Mouse (Mus musculus) heart, postnatal 0 days (tissue): ENCODE measurements at regions not wholly inside any gene's neighbourhood (a gene's known extent, or its start where the extent isn't known, plus 50 kb on each side); places are given as distances from the start of the nearest gene placed in this dataset.
A peak's percentile ranks its signal among the peaks of the same experiment; 100 is the strongest.

Experiments used
- ATAC-seq: fragments of 200-750 bp; cut with Nextera tagmentation; 2 replicates; pipeline ENCODE4 v1.8.0; 2017; ENCODE audit warnings: low read depth, moderate number of reproducible peaks, moderate library complexity; ENCODE audit not compliant: insufficient read depth
- DNase-seq: peaks from one replicate; pipeline ENCODE4 v3.0.0-alpha.2; 2016; ENCODE audit warnings: low spot score
- H3K27ac ChIP-seq: fragments of 300-500 bp; sonication (generic); 2 replicates; pipeline ENCODE4 v1.5.1; 2014; ENCODE audit warnings: low read depth, mild to moderate bottlenecking
- H3K27me3 ChIP-seq: fragments of 300-500 bp; sonication (generic); 2 replicates; pipeline ENCODE4 v1.6.1; 2014; ENCODE audit warnings: low read length, mixed read lengths; ENCODE audit not compliant: control insufficient read depth, insufficient read depth
- H3K36me3 ChIP-seq: fragments of 300-500 bp; sonication (generic); replicated peaks from 2 replicates; pipeline ENCODE4 v1.6.1; 2014; ENCODE audit warnings: low read length, mixed read lengths; ENCODE audit not compliant: control insufficient read depth, insufficient read depth
- H3K4me1 ChIP-seq: fragments of 300-500 bp; sonication (generic); 2 replicates; pipeline ENCODE4 v1.6.1; 2014; ENCODE audit warnings: antibody characterized with exemption; ENCODE audit not compliant: control insufficient read depth, insufficient read depth
- H3K4me2 ChIP-seq: fragments of 300-500 bp; sonication (generic); 2 replicates; pipeline ENCODE4 v1.6.1; 2014; ENCODE audit warnings: low read depth, mild to moderate bottlenecking, low read length, moderate library complexity
- H3K4me3 ChIP-seq: fragments of 300-500 bp; sonication (generic); 2 replicates; pipeline ENCODE4 v1.5.1; 2014; ENCODE audit warnings: low read depth, low read length
- H3K9ac ChIP-seq: fragments of 300-500 bp; sonication (generic); replicated peaks from 2 replicates; pipeline ENCODE4 v1.6.1; 2014; ENCODE audit warnings: low read depth, low read length, mixed read lengths
- H3K9me3 ChIP-seq: fragments of 300-500 bp; sonication (generic); replicated peaks from 2 replicates; pipeline ENCODE4 v1.6.1; 2016; ENCODE audit warnings: low read length; ENCODE audit not compliant: control insufficient read depth
- CTCF ChIP-seq: IDR thresholded peaks from 2 replicates; pipeline ENCODE4 v1.5.1; 2016; ENCODE audit warnings: antibody characterized with exemption, control low read depth, low read depth
- EP300 ChIP-seq: IDR thresholded peaks from 2 replicates; pipeline ENCODE4 v1.6.1; 2016; ENCODE audit warnings: antibody characterized with exemption, low read depth
- WGBS: fragments of 180-500 bp; shearing (Covaris S2); extraction: QIAGEN DNeasy Blood & Tissue Kit; methylation state at CpG from one replicate; pipeline ENCODE4 v1.1.7; 2014; 5-methylcytosine and 5-hydroxymethylcytosine counted together

- H3K27ac ChIP-seq = no peak overlapping the region
- TF ChIP-seq CTCF = no peak
- TF ChIP-seq EP300 = no peak
- no peaks in the 10 kb centered on the region for H3K9me3 ChIP-seq
- H3K4me1 ChIP-seq = no peaks in the 10 kb centered on the region
- DNase-seq = no peak
- no peaks in the 10 kb centered on the region for H3K36me3 ChIP-seq
- WGBS = 81% methylated on average over 3 of the region's 3 CpGs
- no peak overlapping the region for H3K4me3 ChIP-seq
- no peak overlapping the region for H3K9ac ChIP-seq
- no peak overlapping the region for H3K4me2 ChIP-seq
- no peak for ATAC-seq
- H3K27me3 ChIP-seq = no peaks in the 10 kb centered on the region
Measured at GRCm38 (mm10) chr15:97578046-97578445, 127.6 kb downstream of the Rpap3 start.

DNA sequence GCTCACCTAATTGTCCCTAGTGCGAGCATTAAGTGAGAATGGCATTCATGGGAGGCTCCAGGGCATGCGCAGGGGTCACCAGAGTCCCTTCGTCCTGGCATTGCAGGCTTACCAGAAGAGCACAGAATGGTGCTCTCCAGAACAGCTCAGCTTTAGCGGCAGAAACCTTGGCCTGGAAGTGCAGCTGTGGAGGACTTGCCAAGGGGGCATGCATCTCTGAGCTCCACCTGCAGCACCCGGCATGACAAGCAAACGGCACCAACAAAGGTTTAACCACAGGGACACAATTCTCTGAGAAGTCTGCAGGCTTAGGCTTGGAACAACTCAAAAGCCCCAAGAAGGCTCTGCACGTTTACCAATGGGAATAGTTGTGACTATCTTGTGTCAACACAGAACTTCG, 128.4 kb downstream of the Rpap3 start:
- DNase-seq = no peak
- H3K9ac ChIP-seq = no peak overlapping the region
- H3K4me3 ChIP-seq = no peak overlapping the region
- H3K4me1 ChIP-seq = no peaks in the 10 kb centered on the region
- no peaks in the 10 kb centered on the region for H3K36me3 ChIP-seq
- 75% methylated on average over 8 of the region's 8 CpGs for WGBS
- no peaks in the 10 kb centered on the region for H3K27me3 ChIP-seq
- no peaks in the 10 kb centered on the region for H3K9me3 ChIP-seq
- no peak for ATAC-seq
- no peak overlapping the region for H3K4me2 ChIP-seq
- TF ChIP-seq CTCF = no peak
- no peak for TF ChIP-seq EP300
- no peak overlapping the region for H3K27ac ChIP-seq

DNA sequence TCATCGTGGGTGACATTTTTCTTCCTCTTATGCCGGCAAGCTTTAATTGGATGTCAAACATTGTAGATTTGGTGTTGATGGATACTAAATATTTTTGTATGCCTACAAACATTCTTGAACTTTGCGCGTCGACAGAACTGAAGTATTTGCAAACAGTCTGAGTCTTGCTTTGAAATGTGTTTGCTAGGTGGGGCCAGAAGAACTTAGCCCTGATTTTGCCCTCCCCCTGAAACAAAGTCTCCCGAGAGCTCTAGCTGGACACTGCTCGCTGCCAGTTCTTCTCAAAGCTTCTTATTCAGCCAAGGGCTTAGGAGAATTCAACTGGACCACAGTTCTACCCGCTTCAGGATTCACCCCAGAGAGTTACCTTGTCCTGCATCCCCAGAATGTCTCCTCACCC, 133.0 kb downstream of the Rpap3 start:
- whole genome bisulfite sequencing = 59% methylated on average over 8 of the region's 8 CpGs

DNA sequence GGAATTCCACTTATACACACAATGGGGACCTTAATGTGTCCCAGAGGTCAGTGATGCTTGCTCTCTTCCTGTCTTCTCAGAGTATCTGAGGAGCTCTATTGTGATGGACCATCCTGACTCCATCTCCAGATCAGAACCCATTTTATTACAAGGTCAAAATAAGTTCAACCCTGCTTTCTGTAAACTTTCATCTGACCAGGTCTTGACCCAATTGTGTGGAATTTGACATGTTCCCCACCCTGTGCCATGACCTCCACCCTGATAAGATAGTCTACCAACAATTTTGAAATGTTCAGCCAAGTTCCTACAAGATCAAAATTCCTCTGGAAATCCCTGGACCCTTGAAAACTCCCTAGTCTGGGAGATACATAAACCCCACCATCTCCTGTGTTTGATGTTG, 133.7 kb downstream of the Rpap3 start:
- Histone ChIP-seq H3K27me3 (no peaks in the 10 kb centered on the region), H3K4me1 (no peaks in the 10 kb centered on the region), H3K9me3 (no peaks in the 10 kb centered on the region), H3K27ac (no peak overlapping the region), H3K4me2 (no peak overlapping the region), H3K4me3 (no peak overlapping the region), H3K36me3 (no peaks in the 10 kb centered on the region), H3K9ac (no peak overlapping the region)
- peak; percentile 27 for ATAC-seq
- TF ChIP-seq CTCF (no peak), EP300 (peak; percentile 60; the same call in 1 of the 2 replicates)
- DNase-seq = peak; percentile 31

More for the DNA sequence above, 133.0 kb downstream of the Rpap3 start:
- no peaks in the 10 kb centered on the region for H3K9me3 ChIP-seq
- no peak for ATAC-seq
- no peak overlapping the region for H3K27ac ChIP-seq
- TF ChIP-seq EP300 (no peak), CTCF (no peak)
- no peaks in the 10 kb centered on the region for H3K36me3 ChIP-seq
- H3K27me3 ChIP-seq = no peaks in the 10 kb centered on the region
- DNase-seq = no peak
- no peak overlapping the region for H3K4me3 ChIP-seq
- H3K9ac ChIP-seq = no peak overlapping the region
- no peak overlapping the region for H3K4me2 ChIP-seq
- no peaks in the 10 kb centered on the region for H3K4me1 ChIP-seq

DNA sequence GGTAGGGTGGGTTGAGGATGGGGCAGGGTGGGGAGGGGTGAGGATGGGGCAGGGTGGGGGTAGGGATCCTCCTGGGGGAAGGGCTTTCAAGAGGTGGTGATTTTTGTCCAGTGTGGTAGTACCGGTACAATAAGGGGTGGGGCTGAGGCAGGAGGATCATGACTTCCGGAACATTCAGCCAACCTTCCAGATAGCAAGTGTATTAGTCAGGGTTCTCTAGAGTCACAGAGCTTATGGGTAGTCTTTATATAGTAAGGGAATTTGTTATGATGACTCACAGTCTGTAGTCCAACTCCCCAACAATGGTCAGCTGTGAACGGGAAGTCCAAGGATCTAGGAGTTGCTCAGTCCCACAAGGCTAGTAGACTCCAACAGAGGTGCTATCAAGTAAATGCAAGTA, 145.5 kb downstream of the Rpap3 start:
- DNase-seq = no peak
- no peak for ATAC-seq
- H3K27ac ChIP-seq = no peak overlapping the region
- H3K36me3 ChIP-seq = no peaks in the 10 kb centered on the region
- no peaks in the 10 kb centered on the region for H3K27me3 ChIP-seq
- WGBS = 67% methylated on average over 3 of the region's 3 CpGs
- H3K4me2 ChIP-seq = no peak overlapping the region
- peaks cover 19% of the 10 kb centered on the region for H3K9me3 ChIP-seq
- no peaks in the 10 kb centered on the region for H3K4me1 ChIP-seq
- no peak overlapping the region for H3K9ac ChIP-seq
- H3K4me3 ChIP-seq = no peak overlapping the region
- TF ChIP-seq EP300 (no peak), CTCF (no peak)

DNA sequence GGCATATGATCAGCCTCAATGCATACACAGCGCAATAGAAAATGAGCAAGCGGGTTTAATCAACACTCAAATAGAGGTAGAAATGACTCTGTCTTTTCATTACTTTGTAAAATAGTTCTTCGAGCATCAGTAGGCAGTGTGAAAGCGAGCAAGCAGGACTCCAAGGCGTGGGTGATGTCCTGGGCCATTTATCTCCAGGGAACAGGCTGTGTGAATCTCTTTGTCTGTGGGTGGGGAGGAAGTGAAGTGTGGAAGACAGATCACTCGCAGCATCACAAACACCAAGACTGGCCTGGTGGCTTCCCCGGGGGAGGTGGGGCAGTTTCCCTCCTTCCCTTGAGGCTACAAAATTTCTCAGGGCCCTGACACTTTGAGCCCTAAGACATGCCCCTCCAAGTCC, 146.9 kb downstream of the Rpap3 start:
- 88% methylated on average over 7 of the region's 7 CpGs for whole genome bisulfite sequencing
- no peak overlapping the region for H3K27ac ChIP-seq
- no peak overlapping the region for H3K4me3 ChIP-seq
- no peak for TF ChIP-seq CTCF
- TF ChIP-seq EP300 = no peak
- peaks cover 19% of the 10 kb centered on the region for H3K9me3 ChIP-seq
- no peaks in the 10 kb centered on the region for H3K4me1 ChIP-seq
- ATAC-seq (no peak), DNase-seq (no peak)
- H3K9ac ChIP-seq = no peak overlapping the region
- H3K27me3 ChIP-seq = no peaks in the 10 kb centered on the region
- H3K36me3 ChIP-seq = no peaks in the 10 kb centered on the region
- H3K4me2 ChIP-seq = no peak overlapping the region
